Mouse (Mus musculus) forebrain, embryonic 15.5 days (tissue): ENCODE results near the gene Tiam2. TPM values are rescaled to one million over a fixed set of nuclear protein-coding genes. Genes with fewer than 3 reads are reported as not detected.

ENCODE experiments used
- ATAC-seq: fragments of 200-750 bp; cut with Nextera tagmentation; replicated peaks from 2 replicates; pipeline ENCODE4 v1.8.0; 2017; ENCODE audit warnings: mild to moderate bottlenecking, moderate TSS enrichment, moderate library complexity
- H3K27ac ChIP-seq: fragments of 300-500 bp; sonication (generic); replicated peaks from 2 replicates; pipeline ENCODE4 v1.5.1; 2015; ENCODE audit warnings: mild to moderate bottlenecking, inconsistent platforms
- H3K27me3 ChIP-seq: fragments of 300-500 bp; sonication (generic); 2 replicates; pipeline ENCODE4 v1.6.1; 2015; ENCODE audit warnings: inconsistent platforms
- H3K36me3 ChIP-seq: fragments of 300-500 bp; sonication (generic); 2 replicates; pipeline ENCODE4 v1.6.1; 2015; ENCODE audit warnings: mild to moderate bottlenecking, inconsistent platforms
- H3K4me1 ChIP-seq: fragments of 300-500 bp; sonication (generic); 2 replicates; pipeline ENCODE4 v1.6.1; 2015; ENCODE audit warnings: inconsistent platforms
- H3K4me2 ChIP-seq: fragments of 300-500 bp; sonication (generic); replicated peaks from 2 replicates; pipeline ENCODE4 v1.6.1; 2015; ENCODE audit warnings: mild to moderate bottlenecking, inconsistent platforms
- H3K4me3 ChIP-seq: fragments of 300-500 bp; sonication (generic); 2 replicates; pipeline ENCODE4 v1.5.1; 2015; ENCODE audit warnings: mild to moderate bottlenecking, inconsistent platforms
- H3K9ac ChIP-seq: fragments of 300-500 bp; sonication (generic); replicated peaks from 2 replicates; pipeline ENCODE4 v1.6.1; 2015; ENCODE audit warnings: mild to moderate bottlenecking, inconsistent platforms
- H3K9me3 ChIP-seq: fragments of 300-500 bp; sonication (generic); 2 replicates; pipeline ENCODE4 v1.6.1; 2016; ENCODE audit warnings: inconsistent platforms
- WGBS: fragments of 180-500 bp; shearing (Covaris S2); methylation state at CpG from one replicate; pipeline ENCODE4 v1.1.7; 2015; ENCODE audit warnings: mixed read lengths; 5-methylcytosine and 5-hydroxymethylcytosine counted together
- polyA plus RNA-seq: library from polyadenylated mRNA; unstranded; fragments of >200 nt; fragmentation: Nextera tagmentation; extraction: Ambion mirVana; gene quantifications from 2 replicates; pipeline ENCODE4 v1.2.1, GENCODE M21; 2015

Gene Tiam2
- polyA plus RNA-seq, result 119 and 122 TPM in 2 replicates

DNA sequence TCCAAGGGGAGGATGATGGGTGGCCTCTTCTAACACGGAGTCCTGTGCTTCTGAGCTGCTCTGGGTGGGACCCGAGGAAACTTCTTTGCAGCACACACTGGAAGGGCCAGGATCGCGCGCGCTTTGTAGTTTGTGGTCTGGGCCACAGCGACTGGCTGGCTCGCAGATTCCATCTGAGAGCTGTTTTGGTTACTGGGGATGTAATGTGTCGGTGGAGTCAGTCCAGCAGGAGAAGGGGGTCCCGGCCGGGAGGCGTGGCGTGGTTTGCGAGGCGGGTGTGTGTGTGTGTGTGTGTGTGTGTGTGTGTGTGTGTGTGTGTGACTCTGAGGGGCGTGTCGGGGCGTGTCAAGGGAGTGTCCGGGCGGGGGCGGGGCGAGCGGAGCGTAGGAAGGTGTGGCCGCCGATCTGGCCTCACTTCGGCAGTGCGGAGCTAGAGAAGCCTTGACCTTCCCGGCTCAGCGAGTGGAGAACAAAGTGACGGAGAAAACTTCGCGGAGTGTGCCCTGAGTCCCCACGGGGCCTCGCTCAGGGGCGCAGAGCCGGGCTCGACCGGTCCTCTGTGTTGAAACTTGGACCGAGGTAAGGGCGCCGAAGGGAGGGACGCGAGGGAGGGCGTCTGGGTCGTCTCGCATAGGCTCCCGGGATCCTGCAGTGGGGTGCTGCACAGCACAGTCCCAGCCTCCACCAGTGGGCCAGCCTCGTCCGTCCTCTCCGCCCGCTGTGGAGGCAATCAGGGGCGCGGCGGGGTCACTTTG, at the start of gene Tiam2:
Gene Tiam2 (plus strand): TSS at position 426 of the 755 bp plus-strand sequence.
- Histone ChIP-seq H3K4me2 (peak within 1 kb of the TSS; percentile 77), H3K27ac (peak within 1 kb of the TSS; percentile 77), H3K9ac (peak within 1 kb of the TSS; percentile 73), H3K4me3 (peak within 1 kb of the TSS; percentile 65), H3K27me3 (no peaks in the 10 kb centered on the region), H3K4me1 (peaks cover 32% of the 10 kb centered on the region), H3K36me3 (no peaks in the 10 kb centered on the region), H3K9me3 (no peaks in the 10 kb centered on the region)
- peak; percentile 71 for ATAC-seq
- WGBS, result under 1% methylated on average over 53 of the region's 55 CpGs

DNA sequence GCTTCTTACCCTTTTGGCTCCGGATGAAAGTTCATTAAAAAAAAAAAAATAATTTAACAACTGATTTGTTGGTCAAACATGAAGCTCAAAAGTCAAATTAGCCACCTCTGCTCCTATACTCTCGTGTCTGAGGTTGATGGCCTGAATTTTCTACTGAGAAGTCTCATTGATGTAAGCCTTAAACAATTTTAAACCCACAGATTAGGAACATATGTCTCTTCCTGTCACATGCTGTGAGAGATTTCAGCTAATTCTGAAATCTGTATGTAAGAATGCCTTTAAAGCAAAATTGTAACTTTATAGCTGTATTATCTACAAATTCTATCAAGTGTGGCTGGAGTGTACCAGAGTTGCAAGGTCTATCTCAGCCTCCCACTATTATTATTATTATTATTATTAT, 46.1 kb upstream of the Tiam2 start:
- Histone ChIP-seq H3K27ac (no peak overlapping the region), H3K9ac (no peak overlapping the region), H3K4me2 (no peak overlapping the region), H3K4me1 (peaks cover 11% of the 10 kb centered on the region), H3K4me3 (no peak overlapping the region), H3K36me3 (no peaks in the 10 kb centered on the region), H3K27me3 (no peaks in the 10 kb centered on the region), H3K9me3 (no peaks in the 10 kb centered on the region)
- no peak for ATAC-seq
- WGBS, result 75% methylated on average over 2 of the region's 2 CpGs

DNA sequence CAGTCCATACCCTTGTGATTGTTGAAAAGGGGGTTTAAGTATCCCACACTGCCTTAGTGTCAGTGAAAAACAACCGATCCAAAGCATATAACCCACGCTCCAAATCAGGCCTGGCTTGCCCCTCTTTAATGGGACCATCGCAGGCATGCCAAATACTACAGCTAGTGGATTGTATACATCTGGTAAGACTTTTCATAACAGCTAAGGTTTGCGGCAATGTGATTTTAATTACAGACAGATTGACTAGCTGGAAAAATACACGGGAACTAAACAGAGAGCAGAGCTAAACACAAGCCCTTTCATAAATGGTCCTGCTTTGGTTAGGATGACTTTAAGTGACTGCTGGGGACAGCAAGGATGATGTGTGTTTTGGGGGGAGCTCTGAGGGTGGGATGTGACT, 44.4 kb upstream of the Tiam2 start:
- H3K9ac ChIP-seq, result no peak overlapping the region
- H3K4me3 ChIP-seq, result no peak overlapping the region
- WGBS, result 79% methylated on average over 5 of the region's 5 CpGs
- no peaks in the 10 kb centered on the region for H3K36me3 ChIP-seq
- no peaks in the 10 kb centered on the region for H3K27me3 ChIP-seq
- H3K27ac ChIP-seq, result no peak overlapping the region
- H3K9me3 ChIP-seq, result no peaks in the 10 kb centered on the region
- peaks cover 16% of the 10 kb centered on the region for H3K4me1 ChIP-seq
- no peak overlapping the region for H3K4me2 ChIP-seq
- ATAC-seq, result no peak

- peak overlapping the region; percentile 76 for H3K27ac ChIP-seq
- H3K9me3 ChIP-seq, result no peaks in the 10 kb centered on the region
- no peak overlapping the region for H3K4me2 ChIP-seq
- no peak overlapping the region for H3K9ac ChIP-seq
- WGBS, result 19% methylated on average over 8 of the region's 8 CpGs
- no peak overlapping the region for H3K4me3 ChIP-seq
- no peaks in the 10 kb centered on the region for H3K27me3 ChIP-seq
- peaks cover 16% of the 10 kb centered on the region for H3K4me1 ChIP-seq
- H3K36me3 ChIP-seq, result no peaks in the 10 kb centered on the region
- ATAC-seq, result peak; percentile 72
These were observed 41.2 kb upstream of the Tiam2 start for GRCm38 (mm10) chr17:3285030-3285671.

DNA sequence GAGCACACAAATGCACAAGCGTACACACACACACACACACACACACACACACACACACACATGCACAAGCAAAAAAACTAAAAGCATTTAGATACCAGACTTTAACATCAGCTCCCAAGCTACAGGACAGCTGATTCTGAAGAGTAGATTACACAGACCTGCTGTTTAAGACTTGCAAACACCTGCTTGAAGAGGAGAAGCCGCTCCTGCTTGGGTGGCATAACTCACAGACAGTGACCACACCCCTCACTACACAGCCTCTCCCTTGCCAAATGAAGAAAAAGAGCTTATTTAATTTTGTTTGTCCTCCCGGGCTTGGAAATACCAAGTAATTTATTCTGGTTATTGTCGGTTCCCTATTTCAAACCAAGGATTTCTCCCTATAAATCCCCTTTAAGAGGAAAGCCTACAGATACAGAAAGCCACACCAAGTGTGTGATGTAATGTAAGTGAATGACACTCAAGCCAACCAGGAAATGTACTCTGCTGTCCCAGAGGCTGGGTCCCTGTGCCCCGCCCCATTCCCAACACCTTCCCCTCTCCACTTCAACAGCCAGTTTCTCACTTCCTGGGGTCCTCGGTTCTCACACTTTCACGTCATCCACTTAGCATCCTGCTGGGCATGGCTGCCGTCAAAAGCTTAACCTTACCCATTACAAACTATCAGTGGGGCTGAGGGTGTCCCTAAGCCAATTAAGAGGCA, 40.1 kb upstream of the Tiam2 start:
- H3K4me2 ChIP-seq, result no peak overlapping the region

DNA sequence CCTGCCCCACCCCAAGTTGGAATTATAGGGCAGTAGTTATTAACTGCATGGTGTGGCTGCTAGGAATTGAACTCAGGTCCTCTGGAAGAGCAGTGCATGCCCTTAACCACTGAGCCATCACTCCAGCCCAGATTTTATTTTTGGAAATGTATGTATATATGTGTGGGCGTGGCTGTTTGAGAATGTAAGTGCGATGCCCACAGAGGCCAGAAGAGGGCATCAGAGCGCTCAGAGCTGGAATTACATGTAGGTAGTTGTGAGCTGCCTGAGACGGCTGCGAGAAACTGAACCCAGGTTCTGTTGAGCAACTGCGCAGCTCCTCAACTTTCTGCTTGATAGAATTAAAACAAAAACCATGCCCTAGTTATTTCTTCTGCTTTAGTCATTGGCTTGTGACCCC, 38.0 kb upstream of the Tiam2 start:
- Histone ChIP-seq H3K4me1 (peaks cover 16% of the 10 kb centered on the region), H3K27me3 (no peaks in the 10 kb centered on the region), H3K9me3 (no peaks in the 10 kb centered on the region), H3K9ac (no peak overlapping the region), H3K4me3 (no peak overlapping the region), H3K36me3 (peaks cover 5% of the 10 kb centered on the region; the same call in 1 of the 2 replicates), H3K27ac (no peak overlapping the region), H3K4me2 (no peak overlapping the region)
- ATAC-seq, result no peak
- WGBS, result 22% methylated on average over 6 of the region's 6 CpGs

More for the DNA sequence above, 40.1 kb upstream of the Tiam2 start:
- Histone ChIP-seq H3K4me3 (no peak overlapping the region), H3K36me3 (no peaks in the 10 kb centered on the region), H3K9ac (no peak overlapping the region), H3K9me3 (no peaks in the 10 kb centered on the region), H3K27ac (peak overlapping the region; percentile 76; the same call in 1 of the 2 replicates), H3K27me3 (no peaks in the 10 kb centered on the region), H3K4me1 (peaks cover 16% of the 10 kb centered on the region)
- ATAC-seq, result no peak
- WGBS, result 57% methylated on average over 8 of the region's 8 CpGs

- Histone ChIP-seq H3K27me3 (no peaks in the 10 kb centered on the region), H3K9me3 (no peaks in the 10 kb centered on the region), H3K27ac (no peak overlapping the region), H3K9ac (no peak overlapping the region), H3K36me3 (peaks cover 5% of the 10 kb centered on the region; the same call in 1 of the 2 replicates), H3K4me2 (no peak overlapping the region), H3K4me1 (no peaks in the 10 kb centered on the region), H3K4me3 (no peak overlapping the region)
- 67% methylated on average over 2 of the region's 2 CpGs for WGBS
- no peak for ATAC-seq
These were observed 31.3 kb upstream of the Tiam2 start for GRCm38 (mm10) chr17:3295097-3295496.

GRCm38 (mm10) chr17:3299487-3299886, 26.9 kb upstream of the Tiam2 start:
- ATAC-seq, result no peak
- Histone ChIP-seq H3K9ac (no peak overlapping the region), H3K4me3 (no peak overlapping the region), H3K4me2 (no peak overlapping the region), H3K4me1 (no peaks in the 10 kb centered on the region), H3K27ac (no peak overlapping the region), H3K36me3 (no peaks in the 10 kb centered on the region), H3K27me3 (no peaks in the 10 kb centered on the region), H3K9me3 (no peaks in the 10 kb centered on the region)
- WGBS, result 81% methylated on average over 6 of the region's 6 CpGs

DNA sequence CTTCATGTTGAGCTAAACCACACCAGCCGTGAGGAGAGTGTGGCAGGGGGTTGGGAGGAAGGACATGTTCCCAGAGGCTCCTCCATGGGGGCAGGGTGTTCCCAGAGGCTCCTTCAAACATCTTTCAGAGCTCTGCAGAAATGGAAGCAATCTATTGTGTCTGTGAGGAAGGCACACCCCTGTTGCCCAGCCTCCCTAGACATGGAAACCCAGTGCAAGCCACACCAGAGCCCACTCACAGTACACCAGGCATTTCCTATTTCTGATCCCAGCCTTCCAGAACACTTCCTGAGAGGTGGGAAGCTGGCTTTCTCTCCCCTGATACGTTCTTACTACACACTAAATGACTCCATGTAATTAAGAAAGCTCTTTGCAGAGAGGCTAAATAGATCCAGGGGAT, 20.4 kb upstream of the Tiam2 start:
- Histone ChIP-seq H3K4me1 (no peaks in the 10 kb centered on the region), H3K4me2 (no peak overlapping the region), H3K36me3 (no peaks in the 10 kb centered on the region), H3K9me3 (no peaks in the 10 kb centered on the region), H3K27me3 (no peaks in the 10 kb centered on the region), H3K4me3 (no peak overlapping the region), H3K9ac (no peak overlapping the region), H3K27ac (no peak overlapping the region)
- 43% methylated on average over 2 of the region's 2 CpGs for WGBS
- no peak for ATAC-seq

- Histone ChIP-seq H3K4me3 (peak overlapping the region; percentile 49), H3K27ac (0 out of 2 replicates have a peak overlapping the region, but pooled peaks have one; percentile 33), H3K9ac (peak overlapping the region; percentile 59), H3K27me3 (no peaks in the 10 kb centered on the region), H3K4me1 (peaks cover 6% of the 10 kb centered on the region; the same call in 1 of the 2 replicates), H3K9me3 (no peaks in the 10 kb centered on the region), H3K36me3 (no peaks in the 10 kb centered on the region), H3K4me2 (peak overlapping the region; percentile 74)
- peak; percentile 96 for ATAC-seq
- 4% methylated on average over 60 of the region's 60 CpGs for WGBS
These were observed 12.4 kb upstream of the Tiam2 start for GRCm38 (mm10) chr17:3313711-3314624.

GRCm38 (mm10) chr17:3314625-3315020, 11.8 kb upstream of the Tiam2 start:
- Histone ChIP-seq H3K4me3 (peak overlapping the region; percentile 49), H3K36me3 (no peaks in the 10 kb centered on the region), H3K9me3 (0 out of 2 replicates have a peak, but pooled peaks cover 3% of the 10 kb centered on the region), H3K27ac (0 out of 2 replicates have a peak overlapping the region, but pooled peaks have one; percentile 33), H3K4me2 (peak overlapping the region; percentile 74), H3K4me1 (peaks cover 6% of the 10 kb centered on the region; the same call in 1 of the 2 replicates), H3K9ac (peak overlapping the region; percentile 59), H3K27me3 (no peaks in the 10 kb centered on the region)
- WGBS, result 24% methylated on average over 3 of the region's 3 CpGs
- ATAC-seq, result 0 out of 2 replicates have a peak, but pooled peaks have one; percentile 3
